Mouse (Mus musculus) lung, postnatal 0 days (tissue): ENCODE measurements at regions not wholly inside any gene's neighbourhood (a gene's known extent, or its start where the extent isn't known, plus 50 kb on each side); places are given as distances from the start of the nearest gene placed in this dataset.
A peak's percentile ranks its signal among the peaks of the same experiment; 100 is the strongest.

Experiments
- ATAC-seq: fragments of 200-750 bp; cut with Nextera tagmentation; 2 replicates; pipeline ENCODE4 v1.8.0; 2017; ENCODE audit warnings: moderate library complexity
- DNase-seq: peaks from one replicate; pipeline ENCODE4 v3.0.0-alpha.2; 2016; ENCODE audit warnings: low spot score
- H3K27ac ChIP-seq: fragments of 300-500 bp; sonication (generic); 2 replicates; pipeline ENCODE4 v1.5.1; 2014; ENCODE audit warnings: antibody characterized with exemption, mild to moderate bottlenecking, low read length, mixed read lengths
- H3K27me3 ChIP-seq: fragments of 300-500 bp; sonication (generic); replicated peaks from 2 replicates; pipeline ENCODE4 v1.6.1; 2014; ENCODE audit warnings: low read length, mixed read lengths; ENCODE audit not compliant: insufficient read depth
- H3K36me3 ChIP-seq: fragments of 300-500 bp; sonication (generic); 2 replicates; pipeline ENCODE4 v1.6.1; 2014; ENCODE audit warnings: low read length, mixed read lengths; ENCODE audit not compliant: insufficient read depth
- H3K4me1 ChIP-seq: fragments of 300-500 bp; sonication (generic); 2 replicates; pipeline ENCODE4 v1.6.1; 2014; ENCODE audit warnings: antibody characterized with exemption, low read depth, low read length, mixed read lengths; ENCODE audit not compliant: insufficient read depth
- H3K4me2 ChIP-seq: fragments of 300-500 bp; sonication (generic); replicated peaks from 2 replicates; pipeline ENCODE4 v1.6.1; 2014; ENCODE audit warnings: low read depth, mild to moderate bottlenecking, low read length, moderate library complexity, mixed read lengths
- H3K4me3 ChIP-seq: fragments of 300-500 bp; sonication (generic); 2 replicates; pipeline ENCODE4 v1.5.1; 2014; ENCODE audit warnings: low read depth, low read length
- H3K9ac ChIP-seq: fragments of 300-500 bp; sonication (generic); replicated peaks from 2 replicates; pipeline ENCODE4 v1.6.1; 2014; ENCODE audit warnings: low read depth, mild to moderate bottlenecking
- H3K9me3 ChIP-seq: fragments of 300-500 bp; sonication (generic); 2 replicates; pipeline ENCODE4 v1.6.1; 2016; ENCODE audit warnings: low read length, mixed read lengths
- CTCF ChIP-seq: IDR thresholded peaks from 2 replicates; pipeline ENCODE4 v1.5.1; 2016; ENCODE audit warnings: antibody characterized with exemption, mild to moderate bottlenecking
- EP300 ChIP-seq: IDR thresholded peaks from 2 replicates; pipeline ENCODE4 v1.6.1; 2016; ENCODE audit warnings: antibody characterized with exemption, mild to moderate bottlenecking, control low read depth
- WGBS: fragments of 180-500 bp; shearing (Covaris S2); extraction: QIAGEN DNeasy Blood & Tissue Kit; methylation state at CpG from one replicate; pipeline ENCODE4 v1.1.7; 2014; 5-methylcytosine and 5-hydroxymethylcytosine counted together

DNA sequence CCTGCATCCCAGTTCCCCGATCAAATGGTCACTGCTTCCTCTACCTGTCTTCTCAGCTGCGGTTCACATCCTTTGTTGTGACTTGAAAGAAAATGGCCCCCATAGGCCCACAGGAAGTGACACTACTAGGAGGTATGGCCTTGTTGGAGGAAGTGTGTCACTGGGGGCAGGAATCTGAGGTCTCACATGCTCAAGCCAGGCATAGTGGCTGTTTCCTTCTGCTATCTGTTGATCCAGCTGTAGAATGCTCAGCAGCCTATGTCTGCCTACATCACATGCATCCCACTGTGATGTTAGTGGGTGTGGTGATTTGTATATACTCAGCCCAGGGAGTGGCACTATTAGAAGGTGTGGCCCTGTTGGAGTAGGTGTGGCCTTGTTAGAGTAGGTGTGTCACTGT, 76.1 kb downstream of the Zfp706 start:
- H3K36me3 ChIP-seq = no peaks in the 10 kb centered on the region
- H3K4me2 ChIP-seq = no peak overlapping the region
- no peak for TF ChIP-seq EP300
- no peak for TF ChIP-seq CTCF
- H3K9ac ChIP-seq = no peak overlapping the region
- H3K27ac ChIP-seq = no peak overlapping the region
- ATAC-seq (no peak), DNase-seq (no peak)
- H3K4me3 ChIP-seq = no peak overlapping the region
- no peaks in the 10 kb centered on the region for H3K9me3 ChIP-seq
- no peaks in the 10 kb centered on the region for H3K27me3 ChIP-seq
- H3K4me1 ChIP-seq = no peaks in the 10 kb centered on the region; the same call in 1 of the 2 replicates
- 78% methylated on average over 2 of the region's 2 CpGs for WGBS

DNA sequence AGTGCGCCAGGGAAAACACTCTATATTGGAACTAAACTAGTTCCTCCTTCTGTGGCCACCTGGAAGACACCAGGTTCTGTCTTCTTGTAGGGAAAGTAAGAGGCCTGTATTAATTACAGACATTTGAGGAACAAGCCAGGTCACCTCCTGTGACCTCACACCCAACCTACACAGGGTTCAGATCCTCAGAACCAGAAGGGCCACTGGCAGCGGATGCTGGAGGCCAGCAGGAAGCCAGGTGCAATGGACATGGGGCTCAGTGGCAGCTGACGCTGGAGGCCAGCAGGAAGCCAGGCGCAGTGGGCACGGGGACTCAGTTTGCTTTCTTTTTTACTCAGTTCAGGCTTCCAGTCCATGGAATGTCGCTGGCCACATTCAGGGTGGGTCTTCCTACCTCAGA, 77.1 kb downstream of the Zfp706 start:
- Histone ChIP-seq H3K9ac (no peak overlapping the region), H3K4me1 (no peaks in the 10 kb centered on the region; the same call in 1 of the 2 replicates), H3K4me3 (no peak overlapping the region), H3K36me3 (no peaks in the 10 kb centered on the region), H3K4me2 (no peak overlapping the region), H3K9me3 (no peaks in the 10 kb centered on the region), H3K27ac (no peak overlapping the region), H3K27me3 (no peaks in the 10 kb centered on the region)
- no peak for ATAC-seq
- WGBS = 72% methylated on average over 6 of the region's 6 CpGs
- DNase-seq = no peak
- no peak for TF ChIP-seq EP300
- no peak for TF ChIP-seq CTCF

DNA sequence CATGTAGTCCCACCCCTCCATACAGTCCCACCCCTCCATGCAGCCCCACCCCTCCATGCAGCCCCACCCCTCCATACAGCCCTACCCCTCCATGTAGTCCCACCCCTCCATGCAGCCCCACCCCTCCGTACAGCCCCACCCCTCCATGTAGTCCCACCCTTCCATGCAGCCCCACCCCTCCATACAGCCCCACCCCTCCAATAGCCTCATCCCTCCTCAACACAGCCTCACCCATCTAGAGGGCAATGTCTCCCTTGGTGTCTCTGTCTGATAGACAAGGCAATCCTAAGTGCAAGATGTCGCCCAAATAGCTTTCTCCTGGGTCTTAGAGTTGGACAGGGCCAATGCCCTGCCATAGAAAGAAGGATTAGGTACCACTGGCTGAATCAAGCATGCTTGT, 77.8 kb downstream of the Zfp706 start:
- H3K4me2 ChIP-seq = no peak overlapping the region
- 84% methylated on average over 2 of the region's 2 CpGs for WGBS
- H3K27ac ChIP-seq = no peak overlapping the region
- H3K4me3 ChIP-seq = no peak overlapping the region
- TF ChIP-seq CTCF = no peak
- H3K27me3 ChIP-seq = no peaks in the 10 kb centered on the region
- no peak overlapping the region for H3K9ac ChIP-seq
- H3K36me3 ChIP-seq = no peaks in the 10 kb centered on the region
- H3K9me3 ChIP-seq = no peaks in the 10 kb centered on the region
- no peak for ATAC-seq
- H3K4me1 ChIP-seq = no peaks in the 10 kb centered on the region; the same call in 1 of the 2 replicates
- DNase-seq = no peak

DNA sequence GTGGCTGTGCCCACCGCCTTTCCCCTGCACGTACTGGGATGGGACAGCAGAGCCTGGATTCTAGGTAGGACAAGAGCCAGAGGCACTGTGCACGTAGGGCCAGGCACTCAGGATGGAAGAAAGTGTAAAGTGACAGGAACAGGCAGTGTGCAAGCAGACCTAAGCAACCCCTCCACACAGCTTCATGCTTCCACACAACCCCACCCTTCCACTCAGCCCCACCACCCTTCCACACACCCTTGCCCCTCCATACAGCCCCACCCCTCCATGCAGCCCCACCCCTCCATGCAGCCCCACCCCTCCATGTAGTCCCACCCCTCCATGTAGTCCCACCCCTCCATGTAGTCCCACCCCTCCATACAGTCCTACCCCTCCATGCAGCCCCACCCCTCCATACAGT, 78.5 kb downstream of the Zfp706 start:
- H3K9me3 ChIP-seq = no peaks in the 10 kb centered on the region
- H3K4me2 ChIP-seq = no peak overlapping the region
- H3K9ac ChIP-seq = no peak overlapping the region
- 90% methylated on average over 3 of the region's 3 CpGs for WGBS
- TF ChIP-seq EP300 (no peak), CTCF (no peak)
- DNase-seq (no peak), ATAC-seq (no peak)
- no peak overlapping the region for H3K27ac ChIP-seq
- H3K4me3 ChIP-seq = no peak overlapping the region
- H3K4me1 ChIP-seq = no peaks in the 10 kb centered on the region; the same call in 1 of the 2 replicates
- H3K27me3 ChIP-seq = no peaks in the 10 kb centered on the region
- no peaks in the 10 kb centered on the region for H3K36me3 ChIP-seq

DNA sequence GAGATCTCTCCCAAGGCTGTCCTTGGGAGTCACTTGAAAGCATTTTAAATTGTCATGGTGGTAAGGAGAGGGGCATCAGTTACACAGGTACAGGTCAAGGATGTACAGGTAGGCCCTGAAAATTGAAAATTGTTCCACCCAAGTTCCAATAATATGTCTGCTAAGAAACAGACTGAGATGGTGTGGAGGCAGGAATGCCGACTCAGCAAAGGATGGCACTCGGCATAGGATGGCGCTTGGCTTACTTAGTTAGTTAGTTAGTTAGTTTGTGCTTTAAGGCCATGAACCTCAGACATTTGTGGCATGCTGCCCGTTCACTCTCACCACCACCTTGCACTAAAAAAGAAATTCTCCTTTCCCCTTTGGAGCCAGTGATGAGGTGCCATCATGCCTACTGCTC, 78.9 kb downstream of the Zfp706 start:
- 91% methylated on average over 4 of the region's 4 CpGs for WGBS
- Histone ChIP-seq H3K36me3 (no peaks in the 10 kb centered on the region), H3K27me3 (no peaks in the 10 kb centered on the region), H3K9ac (no peak overlapping the region), H3K9me3 (no peaks in the 10 kb centered on the region), H3K27ac (no peak overlapping the region), H3K4me3 (no peak overlapping the region), H3K4me1 (no peaks in the 10 kb centered on the region; the same call in 1 of the 2 replicates), H3K4me2 (no peak overlapping the region)
- DNase-seq (no peak), ATAC-seq (no peak)
- TF ChIP-seq CTCF (no peak), EP300 (no peak)

DNA sequence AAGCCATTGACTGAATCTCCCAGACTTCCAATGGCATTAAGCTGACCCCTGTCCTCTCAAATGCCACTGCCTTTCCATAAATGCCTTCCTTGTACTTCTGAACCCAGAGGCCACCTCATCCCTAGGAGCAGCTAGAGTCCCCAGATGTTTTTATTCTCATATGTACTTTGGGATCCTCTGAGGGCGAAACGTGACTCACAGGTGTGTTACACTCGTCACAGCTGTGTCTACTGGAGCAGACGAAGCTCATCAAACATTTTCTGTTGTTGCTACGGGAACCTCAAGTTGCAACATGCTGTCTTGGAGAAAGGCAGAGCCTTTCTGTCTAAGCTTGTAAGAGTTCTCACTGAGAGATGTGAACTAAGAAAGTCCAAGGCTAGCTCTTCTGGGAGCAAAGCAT, 80.1 kb downstream of the Zfp706 start:
- H3K36me3 ChIP-seq = no peaks in the 10 kb centered on the region
- H3K27me3 ChIP-seq = no peaks in the 10 kb centered on the region
- no peak overlapping the region for H3K27ac ChIP-seq
- TF ChIP-seq CTCF = no peak
- TF ChIP-seq EP300 = no peak
- H3K4me3 ChIP-seq = no peak overlapping the region
- H3K4me1 ChIP-seq = no peaks in the 10 kb centered on the region; the same call in 1 of the 2 replicates
- WGBS = 65% methylated on average over 5 of the region's 5 CpGs
- H3K9ac ChIP-seq = no peak overlapping the region
- ATAC-seq (no peak), DNase-seq (no peak)
- H3K4me2 ChIP-seq = no peak overlapping the region
- no peaks in the 10 kb centered on the region for H3K9me3 ChIP-seq

DNA sequence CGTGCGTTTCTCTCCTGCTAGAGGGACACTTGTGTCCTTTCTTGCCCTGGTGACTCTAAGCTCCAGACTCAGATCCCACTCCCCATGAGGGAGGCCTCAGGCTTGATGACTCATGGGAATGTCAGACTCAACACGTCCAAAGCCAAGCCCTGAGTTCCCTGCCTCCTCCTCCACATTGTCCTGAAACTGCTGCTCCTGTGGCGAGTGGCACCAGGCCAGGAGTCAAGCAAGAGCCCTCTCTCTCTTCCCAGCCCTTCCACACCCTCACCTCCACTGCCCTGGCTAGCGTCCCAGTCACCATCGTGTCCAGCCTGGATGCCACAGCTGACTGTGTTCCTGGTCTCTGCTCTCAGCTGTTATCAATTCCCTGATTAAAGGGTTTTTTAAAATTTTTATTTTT, 83.4 kb downstream of the Zfp706 start:
- ATAC-seq = peak; percentile 73
- Histone ChIP-seq H3K27ac (no peak overlapping the region), H3K4me3 (no peak overlapping the region), H3K4me1 (no peaks in the 10 kb centered on the region; the same call in 1 of the 2 replicates), H3K9ac (no peak overlapping the region), H3K9me3 (no peaks in the 10 kb centered on the region), H3K36me3 (no peaks in the 10 kb centered on the region), H3K4me2 (no peak overlapping the region), H3K27me3 (no peaks in the 10 kb centered on the region)
- 30% methylated on average over 6 of the region's 6 CpGs for WGBS
- TF ChIP-seq EP300 = no peak
- TF ChIP-seq CTCF = no peak
- peak; percentile 80 for DNase-seq
